Mouse (Mus musculus): Measurements from ENCODE around the gene Znrf1.
"Not testable (repeated sequence)": the region's sequence is repeated elsewhere in the genome, so short reads cannot be mapped to it uniquely, and the experiment has no call there.

Gene Znrf1

DNA sequence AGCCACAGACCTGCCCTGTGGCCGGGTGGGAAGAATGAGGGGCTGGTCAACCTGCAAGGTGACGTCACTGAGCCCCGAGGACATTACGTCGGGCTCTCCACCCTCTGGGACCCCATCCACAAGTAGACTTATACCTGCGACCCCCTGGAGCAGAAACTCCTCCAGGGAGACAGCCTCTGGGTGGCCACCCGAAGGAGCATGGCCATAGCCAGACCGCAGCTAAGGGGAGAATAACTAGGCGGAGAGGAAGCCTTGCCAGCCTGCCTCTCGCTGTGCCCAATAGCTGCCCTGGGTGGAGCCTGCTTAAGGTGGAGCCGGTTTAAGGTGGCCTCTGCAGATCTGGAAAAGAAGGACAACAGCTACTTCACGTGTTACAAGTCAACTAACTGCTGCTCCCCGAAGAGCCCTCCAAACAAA is 94.2 kb downstream of the Znrf1 start, which contains the start of gene Ldhd:
TSS of gene Ldhd (minus strand) at position 270 of the 417 bp plus-strand sequence.
- DNase-seq (ENCODE audit: low spot score), result no peak

DNA sequence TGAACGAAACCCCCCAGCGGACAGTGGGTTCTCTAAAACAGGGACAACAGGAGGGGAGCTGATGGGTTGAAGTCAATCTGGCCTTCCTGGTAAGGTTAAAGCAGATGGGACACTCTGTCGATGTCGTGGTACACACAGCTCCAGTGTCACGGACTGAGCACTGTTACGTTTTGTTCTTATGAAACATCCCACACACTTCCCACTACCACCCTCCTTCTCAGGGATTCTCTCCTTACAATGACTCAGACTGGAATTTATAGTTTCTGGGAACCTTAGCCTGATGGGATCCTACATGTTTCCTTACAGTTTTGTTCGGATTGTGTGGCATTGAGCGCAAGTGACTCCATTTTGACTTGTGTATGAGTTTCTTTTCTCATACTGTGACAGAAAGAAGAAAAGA is 95.7 kb downstream of the Znrf1 start:
- DNase-seq (ENCODE audit: low spot score), result no peak

DNA sequence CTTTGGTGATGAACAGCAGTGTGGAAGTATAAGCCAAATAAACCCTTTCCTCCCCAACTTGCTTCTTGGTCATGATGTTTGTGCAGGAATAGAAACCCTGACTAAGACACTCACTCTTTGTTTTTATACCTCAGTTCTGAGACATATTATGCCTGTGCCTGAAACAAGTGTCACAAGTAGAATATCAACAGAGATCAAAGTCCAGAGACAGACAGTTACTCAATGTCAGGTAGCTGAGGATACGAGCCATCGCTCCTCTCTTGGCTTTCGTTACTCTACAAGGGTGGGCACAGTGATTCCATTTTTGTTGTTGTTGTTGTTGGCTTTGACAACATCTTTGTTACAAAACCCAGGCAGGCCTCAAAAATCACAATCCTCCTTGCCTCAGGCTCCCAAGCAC is 97.1 kb downstream of the Znrf1 start:
- DNase-seq (ENCODE audit: low spot score), result no peak

DNA sequence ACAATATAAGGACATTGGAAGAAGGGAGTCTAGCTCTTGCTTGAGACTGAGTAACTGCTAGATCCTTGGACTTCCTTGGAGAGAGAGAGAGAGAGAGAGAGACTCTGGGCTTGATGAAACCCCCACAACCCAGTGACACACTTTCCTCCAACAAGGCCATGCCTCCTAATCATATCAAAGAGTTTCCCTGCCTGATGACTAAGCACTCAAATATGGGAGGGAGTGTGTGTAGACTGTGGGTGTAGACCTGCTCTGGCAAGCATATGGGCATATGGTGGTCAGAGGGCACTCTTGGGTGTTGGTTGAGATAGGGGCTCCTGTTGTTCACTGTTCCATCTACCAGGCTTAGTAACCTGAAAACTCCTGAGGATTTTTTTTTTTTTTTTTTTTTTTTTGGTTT is 102.2 kb downstream of the Znrf1 start:
- DNase-seq (ENCODE audit: low spot score), result no peak

DNA sequence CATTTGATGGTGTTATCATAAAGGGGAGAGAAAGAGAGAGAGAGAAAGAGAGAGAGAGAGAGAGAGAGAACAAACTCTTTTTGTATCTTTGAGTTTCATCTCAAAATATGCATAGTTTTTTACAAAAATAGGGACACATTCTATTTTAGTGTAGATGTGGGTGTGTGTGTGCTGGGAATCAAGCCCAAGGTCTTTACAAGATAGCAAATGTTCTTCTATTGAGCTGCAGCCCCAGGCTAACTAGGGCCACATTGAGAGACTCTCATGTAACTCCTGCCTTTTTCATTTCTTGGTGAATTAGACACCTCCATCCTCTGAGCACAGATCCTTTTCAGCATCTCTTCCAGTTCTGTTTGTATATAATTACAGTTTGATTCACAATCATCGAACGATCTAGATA is 105.2 kb downstream of the Znrf1 start:
- DNase-seq (ENCODE audit: low spot score), result no peak

DNA sequence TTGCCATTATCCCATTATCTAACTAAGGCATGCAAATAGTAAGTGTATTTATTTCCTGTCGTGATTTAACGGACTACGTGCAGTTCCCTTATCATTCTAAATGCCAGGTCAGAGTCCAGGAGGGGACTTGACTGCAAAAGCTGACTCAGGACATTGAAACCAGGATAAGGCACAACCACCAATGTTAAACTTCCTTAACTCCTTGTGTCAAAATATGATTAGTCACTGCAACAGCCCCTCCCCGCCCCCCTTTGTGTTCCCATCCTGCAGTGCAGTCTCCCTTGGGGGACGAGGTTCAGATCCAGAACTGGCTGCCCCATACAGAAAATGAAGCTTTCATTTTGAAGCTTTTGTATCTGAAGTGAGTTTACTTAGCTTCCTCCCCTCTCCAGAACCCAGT is 106.6 kb downstream of the Znrf1 start:
- DNase-seq (ENCODE audit: low spot score), result no peak

DNA sequence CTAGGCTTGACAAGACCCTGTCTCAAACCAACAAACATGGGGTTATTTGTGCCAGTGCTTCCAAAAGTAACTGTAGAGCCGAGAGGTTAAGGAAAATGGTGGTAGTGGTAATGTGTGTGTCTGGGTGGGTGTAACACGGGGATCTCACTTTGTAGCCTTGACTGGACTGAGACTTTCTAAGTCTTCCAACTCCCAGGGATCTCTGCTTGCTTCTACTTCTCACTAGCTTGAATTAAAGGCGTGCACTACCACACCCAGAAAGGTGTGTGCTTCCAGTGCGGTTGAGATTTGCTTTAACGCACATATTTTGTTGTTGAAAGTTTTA is 107.0 kb downstream of the Znrf1 start:
- no peak for DNase-seq (ENCODE audit: low spot score)

DNA sequence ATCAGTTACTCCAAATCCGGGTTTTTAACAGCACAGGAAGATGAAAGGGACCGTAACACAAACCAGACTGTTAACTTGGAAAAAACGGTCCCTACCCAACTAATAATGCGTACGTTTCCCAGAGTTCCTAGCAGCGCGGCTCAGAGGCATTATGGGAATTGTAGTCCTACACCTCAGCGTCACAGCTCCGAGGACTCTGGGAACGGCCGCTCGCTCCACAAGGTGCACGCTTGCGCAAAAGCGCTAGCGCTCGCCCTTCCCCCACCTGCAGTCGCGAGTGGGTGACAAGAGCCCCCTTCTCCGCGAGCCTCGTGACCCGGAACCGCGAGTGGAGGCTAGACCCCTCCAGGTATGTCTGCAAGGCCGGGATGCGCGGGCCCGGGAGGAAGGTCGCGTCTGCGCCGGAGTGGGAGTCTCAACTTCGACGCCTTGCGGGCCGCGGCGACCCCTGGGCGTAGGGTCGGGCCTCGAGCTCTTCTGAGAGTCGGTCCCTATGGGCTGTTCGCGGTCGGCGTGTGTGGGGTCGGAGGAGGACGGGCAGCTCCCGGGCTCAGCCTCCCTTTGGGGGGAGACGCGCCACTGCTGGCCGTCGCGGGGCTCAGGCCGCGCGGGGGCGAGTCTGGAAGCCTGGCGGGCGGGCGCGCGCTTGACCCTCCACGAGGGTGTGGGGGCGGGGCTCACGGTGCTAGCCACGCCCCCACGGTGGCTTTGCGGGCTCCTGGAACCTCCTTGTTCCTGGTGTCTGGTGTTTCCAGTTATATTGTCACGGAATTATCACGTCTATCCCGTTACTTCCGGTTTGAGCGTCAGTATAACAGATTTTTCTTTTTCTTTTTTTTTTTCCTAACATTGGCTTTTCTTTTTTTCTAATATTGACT is 107.6 kb downstream of the Znrf1 start, which contains the start of gene Zfp1:
TSS of gene Zfp1 (plus strand) at position 138 of the 878 bp plus-strand sequence.
- peak; percentile 97 for DNase-seq (ENCODE audit: low spot score)

DNA sequence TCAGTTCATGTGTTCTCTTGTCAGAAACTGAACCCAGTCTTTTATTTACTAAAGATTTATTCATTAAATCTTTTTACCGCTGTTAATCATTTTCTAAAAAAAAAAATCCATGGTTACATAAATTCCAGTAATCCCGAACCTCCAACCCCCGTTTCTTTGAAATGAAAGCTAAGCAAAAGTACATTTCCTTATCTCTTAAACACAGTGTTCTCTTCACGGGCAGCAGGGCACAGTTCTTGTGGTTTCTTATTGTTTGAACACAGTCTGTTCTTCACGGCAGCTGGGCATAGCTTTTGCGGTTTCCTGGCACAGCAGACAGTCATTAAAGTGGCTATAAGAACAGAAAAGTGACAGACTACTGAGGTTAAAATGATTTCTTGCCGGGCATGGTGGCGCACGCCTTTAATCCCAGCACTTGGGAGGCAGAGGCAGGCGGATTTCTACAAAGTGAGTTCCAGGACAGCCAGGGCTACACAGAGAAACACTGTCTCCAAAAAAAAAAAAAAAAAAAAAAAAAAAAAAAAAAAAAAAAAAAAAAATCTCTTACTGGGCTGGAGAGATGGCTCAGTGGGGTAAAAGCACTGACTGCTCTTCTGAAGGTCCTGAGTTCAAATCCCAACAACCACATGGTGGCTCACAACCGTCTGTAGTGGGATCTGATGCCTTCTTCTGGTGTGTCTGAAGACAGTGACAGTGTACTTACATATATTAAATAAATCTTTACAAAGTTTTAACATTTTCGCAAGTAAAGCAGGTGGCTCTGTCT is 108.6 kb downstream of the Znrf1 start:
- DNase-seq (ENCODE audit: low spot score), result not testable (repeated sequence)

DNA sequence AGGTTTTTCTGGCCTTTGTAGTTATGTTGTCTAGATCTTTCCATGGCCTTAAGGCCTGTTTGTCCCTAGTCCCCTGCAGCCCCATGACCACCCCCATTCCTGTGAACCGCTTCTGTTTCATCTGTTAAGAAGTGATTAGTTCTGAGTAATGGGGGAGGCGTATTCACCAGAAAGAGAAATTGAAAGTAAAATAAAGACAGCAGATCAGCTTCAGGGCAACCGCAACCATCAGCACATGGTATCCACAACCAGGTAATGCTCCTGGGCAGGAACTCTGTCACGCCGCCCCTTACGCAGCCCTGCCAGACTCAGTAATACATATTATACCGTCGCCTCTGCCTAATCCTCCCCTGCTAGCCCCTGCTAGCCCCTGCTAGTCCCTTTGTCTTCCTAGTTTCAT is 109.8 kb downstream of the Znrf1 start:
- no peak for DNase-seq (ENCODE audit: low spot score)

DNA sequence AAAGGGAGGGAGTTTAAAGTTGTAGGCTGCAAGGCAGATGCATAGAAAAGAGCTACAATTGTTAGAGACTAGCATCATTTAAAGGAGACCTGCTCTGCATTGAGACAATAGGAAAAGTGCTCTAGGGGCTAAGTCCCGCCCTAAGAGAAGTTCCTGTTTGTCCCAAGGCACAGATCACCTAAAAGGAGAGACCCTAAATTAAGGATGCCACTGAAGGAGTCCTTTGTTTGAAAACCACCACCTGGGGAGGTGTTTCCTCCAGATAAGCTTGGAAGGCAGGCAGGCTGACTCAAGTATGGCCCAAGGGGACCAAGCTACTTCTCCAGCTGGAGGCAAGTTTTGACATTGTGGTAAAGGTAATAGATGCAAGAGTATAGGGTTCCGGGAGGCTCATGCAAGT is 112.9 kb downstream of the Znrf1 start:
- DNase-seq (ENCODE audit: low spot score), result no peak

DNA sequence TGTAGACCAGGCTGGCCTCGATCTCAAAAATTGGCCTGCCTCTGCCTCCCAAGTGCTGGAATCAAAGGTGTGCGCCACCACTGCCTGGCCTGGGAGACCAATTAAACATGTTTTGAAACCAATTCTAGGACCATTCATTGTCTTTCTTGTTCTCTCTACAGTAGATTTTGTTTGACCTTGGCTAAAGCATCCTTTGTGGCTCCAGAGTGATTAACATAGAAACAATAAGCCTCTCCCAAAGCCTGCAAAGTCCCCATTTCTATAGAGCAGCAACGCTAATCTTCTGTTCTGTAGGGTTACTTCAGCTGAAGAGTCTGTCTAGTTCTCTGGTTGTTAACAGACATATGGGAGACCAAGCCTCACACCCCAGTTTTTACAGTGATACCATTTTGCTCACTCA is 114.8 kb downstream of the Znrf1 start:
- no peak for DNase-seq (ENCODE audit: low spot score)

DNA sequence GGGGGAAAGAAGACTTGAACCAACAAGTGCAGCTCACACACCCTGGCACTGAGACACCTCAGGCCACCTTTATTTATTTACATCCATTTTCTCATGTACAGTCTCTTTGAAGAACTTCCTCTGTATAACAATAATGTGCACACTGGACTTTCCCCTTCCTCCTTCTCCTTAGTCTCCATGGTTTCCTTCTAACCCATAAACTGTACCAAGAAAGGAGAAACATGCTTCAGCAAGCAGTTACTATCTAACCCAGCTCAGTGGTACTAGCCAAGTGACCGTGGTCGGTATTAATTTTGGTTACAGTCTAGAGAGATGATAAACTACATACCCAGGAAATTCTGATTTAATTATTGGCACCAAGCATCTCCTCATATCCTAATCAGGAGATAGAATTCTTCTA is 117.6 kb downstream of the Znrf1 start:
- no peak for DNase-seq (ENCODE audit: low spot score)

DNA sequence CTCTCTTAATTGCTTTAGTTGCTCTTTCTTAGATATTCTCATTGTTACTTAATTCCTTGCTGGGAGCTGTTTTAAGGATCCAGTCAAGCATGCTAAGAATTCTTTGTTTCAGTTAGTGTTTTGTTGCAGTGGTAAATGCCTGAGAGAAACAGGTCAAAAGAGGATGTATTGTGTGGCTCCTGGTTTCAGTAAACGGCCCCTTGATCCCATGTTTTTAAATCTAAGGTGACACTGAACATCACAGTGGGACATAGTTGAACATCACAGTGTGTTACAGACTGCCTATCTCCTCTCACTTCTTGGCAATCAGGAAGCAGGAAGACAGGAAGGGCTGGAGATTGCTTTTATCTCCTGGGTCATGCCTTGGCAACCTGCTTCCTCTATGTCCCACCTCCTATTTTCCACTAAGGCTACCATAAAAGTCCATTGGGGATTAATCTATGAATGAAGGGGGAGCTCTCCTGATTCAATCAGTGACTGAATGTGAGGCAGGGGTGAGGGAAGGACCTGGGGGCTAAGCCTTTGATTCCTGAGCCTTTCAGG is 121.5 kb downstream of the Znrf1 start:
- DNase-seq (ENCODE audit: low spot score), result no peak

DNA sequence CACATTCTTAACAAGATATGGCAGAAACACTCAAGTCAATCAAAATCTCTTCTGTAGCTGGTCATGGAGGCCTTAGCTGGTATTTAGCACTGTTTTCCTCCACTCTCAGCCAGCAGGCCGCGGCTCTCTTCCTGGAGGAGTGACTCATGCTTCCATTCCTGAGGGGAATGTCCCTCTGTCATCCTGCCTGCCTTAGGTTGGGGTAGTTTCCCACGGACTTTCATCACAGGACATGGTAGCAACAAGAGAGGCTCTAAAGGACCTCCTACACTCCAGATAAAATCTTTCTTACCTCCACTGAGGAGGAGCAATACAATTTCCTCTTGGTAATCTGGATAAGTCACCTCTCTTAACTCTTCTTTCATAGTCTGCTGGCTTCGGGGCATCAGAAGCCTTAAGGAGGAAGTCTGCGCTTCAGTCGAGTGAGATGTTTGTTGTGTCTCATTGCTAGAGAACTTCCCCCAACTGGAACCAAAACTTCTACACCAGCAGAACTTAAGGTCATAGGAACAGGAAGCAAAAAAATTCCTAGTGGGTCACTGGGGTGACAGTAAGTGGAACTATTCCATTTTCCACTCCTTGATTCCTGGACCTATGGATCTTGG is 123.0 kb downstream of the Znrf1 start:
- no peak for DNase-seq (ENCODE audit: low spot score)

DNA sequence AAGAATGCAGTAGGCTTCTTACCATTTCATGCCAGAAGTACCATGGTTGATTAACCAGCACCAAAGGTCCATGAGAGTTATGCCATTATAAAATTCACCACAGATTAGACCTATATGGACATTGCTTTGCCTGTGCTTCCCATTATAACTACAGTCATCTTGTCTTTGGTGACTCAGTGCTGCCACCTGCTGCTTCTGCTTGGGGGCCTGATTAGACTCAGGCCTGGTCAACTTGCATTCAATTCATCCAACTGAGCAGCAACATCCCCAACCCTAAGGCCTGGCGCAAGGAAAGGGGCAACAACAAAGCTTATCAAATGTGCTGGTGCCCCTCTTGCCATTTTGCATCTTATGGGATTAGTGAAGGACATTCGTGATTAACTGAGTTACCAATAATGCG is 126.6 kb downstream of the Znrf1 start:
- DNase-seq (ENCODE audit: low spot score), result peak; percentile 74

DNA sequence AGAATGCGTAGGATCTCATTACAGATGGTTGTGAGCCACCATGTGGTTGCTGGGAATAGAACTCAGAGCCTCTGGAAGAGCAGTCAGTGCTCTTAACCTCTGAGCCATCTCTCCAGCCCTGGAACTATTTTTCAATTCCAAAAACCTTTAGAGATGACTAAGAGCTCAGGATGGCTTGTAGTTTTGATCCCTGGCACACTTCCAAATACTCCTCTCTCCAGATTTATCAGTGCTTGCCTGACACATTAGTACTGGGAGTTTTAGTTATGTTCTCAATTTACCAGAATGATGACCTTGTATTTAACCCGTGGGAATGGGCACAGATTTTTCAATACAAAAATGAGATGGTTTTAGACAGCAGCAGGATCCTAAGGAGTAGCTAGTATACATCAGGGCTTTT is 130.9 kb downstream of the Znrf1 start:
- no peak for DNase-seq (ENCODE audit: low spot score)
